Mouse (Mus musculus) cerebellum, adult 11-12 months (tissue): ENCODE data around the gene Axin1.
"Not testable (repeated sequence)": the region's sequence is repeated elsewhere in the genome, so short reads cannot be mapped to it uniquely, and the experiment has no call there.

Experiments used
- DNase-seq: peaks from one replicate; pipeline ENCODE4 v3.0.0; 2022

Axin1 gene

GRCm38 (mm10) chr17:26138239-26138836 lies at the start of gene Axin1:
Gene Axin1 (plus strand): TSS chr17:26138688.
- peak; percentile 97 for DNase-seq

DNA sequence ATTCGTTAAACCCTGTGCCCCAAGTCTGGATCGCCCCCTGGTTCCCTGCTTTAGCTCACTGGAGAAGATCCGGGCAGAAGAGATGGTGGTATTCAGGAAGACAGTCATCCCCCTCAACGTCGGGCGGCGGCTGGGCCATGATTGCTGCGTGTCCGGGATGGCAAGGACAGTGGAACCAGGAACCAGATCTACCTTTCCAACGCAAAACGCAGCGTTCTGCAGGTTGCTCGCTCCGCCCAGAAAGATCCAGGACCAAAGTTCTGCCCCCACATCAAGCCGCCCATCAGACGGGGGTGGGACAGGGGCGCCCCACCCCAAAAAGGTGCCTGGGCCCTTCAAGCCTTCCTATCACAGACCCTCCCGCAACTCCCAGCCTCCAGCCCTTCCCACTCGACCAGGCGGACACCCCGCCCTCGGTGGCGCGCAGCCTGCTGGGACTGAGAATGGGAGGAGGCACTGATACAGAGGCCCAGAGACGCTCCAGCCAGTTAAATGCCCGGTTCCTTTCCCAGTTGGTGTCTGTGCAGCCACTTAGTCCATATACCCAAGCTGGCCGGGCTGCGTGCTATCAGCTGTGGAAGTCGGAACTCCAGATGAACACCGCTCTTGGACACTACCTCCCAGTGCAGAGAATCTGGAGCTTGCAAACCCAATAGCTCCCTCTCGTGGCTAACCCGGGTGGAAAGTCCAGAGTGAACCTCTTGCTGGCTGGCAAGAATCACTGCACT lies 48.4 kb upstream of the Axin1 start, which contains the start of gene Decr2:
Gene Decr2, minus strand, starts transcription at position 433 of the 728 bp plus-strand sequence.
- DNase-seq, result peak; percentile 86

GRCm38 (mm10) chr17:26094531-26095110 lies 43.9 kb upstream of the Axin1 start:
- no peak for DNase-seq

- DNase-seq, result peak; percentile 72
These were observed 43.3 kb upstream of the Axin1 start, which contains the start of gene Nme4 for GRCm38 (mm10) chr17:26095121-26095740. Gene Nme4 (minus strand): TSS chr17:26095602.

GRCm38 (mm10) chr17:26098461-26098860 lies 40.0 kb upstream of the Axin1 start:
- no peak for DNase-seq

DNA sequence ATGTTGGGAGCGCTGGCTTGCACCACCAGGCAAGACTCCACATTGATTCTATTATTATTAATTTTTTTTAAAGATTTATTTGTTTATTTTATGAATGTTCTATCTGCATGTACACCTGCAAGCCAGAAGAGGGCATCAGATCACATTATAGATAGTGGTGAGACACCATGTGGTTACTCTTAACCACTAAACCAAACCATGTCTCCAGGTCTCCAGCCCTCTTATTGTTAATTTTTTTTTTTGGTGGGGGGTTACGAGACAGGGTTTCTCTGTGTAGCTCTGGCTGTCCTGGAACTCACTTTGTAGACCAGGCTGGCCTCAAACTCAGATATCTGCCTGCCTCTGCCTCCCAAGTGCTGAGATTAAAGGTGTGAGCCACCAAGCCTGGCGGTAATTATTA lies 39.2 kb upstream of the Axin1 start:
- DNase-seq, result not testable (repeated sequence)

- DNase-seq, result no peak
These were observed 38.3 kb upstream of the Axin1 start for GRCm38 (mm10) chr17:26100166-26100565.

DNA sequence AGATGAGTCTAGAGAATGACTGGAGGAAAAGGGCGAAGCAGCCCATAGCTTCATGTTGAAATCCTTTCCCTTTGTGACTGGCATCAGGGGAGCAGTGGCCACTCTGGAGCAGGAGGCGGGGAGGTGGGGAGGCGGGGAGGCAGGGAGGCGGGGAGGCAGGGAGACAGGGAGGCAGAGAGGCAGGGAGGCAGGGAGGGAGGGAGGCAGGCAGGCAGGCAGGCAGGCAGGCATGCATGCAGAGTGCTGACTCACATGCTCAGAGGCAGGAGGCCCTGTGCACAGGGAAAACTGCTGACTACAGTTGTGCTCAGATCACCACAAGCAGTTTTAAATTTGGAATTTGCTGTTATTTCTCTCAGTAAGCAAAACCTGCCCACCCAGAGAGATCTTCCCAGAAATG lies 37.0 kb upstream of the Axin1 start:
- DNase-seq, result no peak

GRCm38 (mm10) chr17:26105619-26106018 lies 32.9 kb upstream of the Axin1 start:
- DNase-seq, result no peak

- DNase-seq, result no peak
These were observed 28.3 kb upstream of the Axin1 start for GRCm38 (mm10) chr17:26110156-26110555.

GRCm38 (mm10) chr17:26111024-26111423 lies 27.5 kb upstream of the Axin1 start:
- DNase-seq, result no peak

- DNase-seq, result peak; percentile 38
These were observed 26.8 kb upstream of the Axin1 start for GRCm38 (mm10) chr17:26111722-26112121.

DNA sequence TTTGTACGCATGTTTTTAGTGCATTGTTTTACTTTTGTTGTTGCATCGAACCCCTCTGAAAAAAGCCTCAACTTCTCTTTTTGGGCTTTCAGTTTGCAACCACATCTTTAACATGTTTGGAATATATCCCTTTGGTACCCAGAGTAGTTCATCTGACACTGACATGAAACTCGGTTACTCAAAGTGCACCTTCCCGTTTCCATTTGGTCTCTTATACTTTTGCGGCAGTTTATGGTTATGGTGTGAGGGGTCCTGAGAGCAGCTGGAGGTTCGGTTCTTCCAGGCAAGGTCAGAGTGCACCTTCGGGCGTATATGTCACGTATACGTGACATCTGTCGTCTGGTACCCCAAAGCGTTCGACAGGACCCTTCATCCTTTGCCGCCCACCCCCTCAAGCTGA lies 25.7 kb upstream of the Axin1 start:
- no peak for DNase-seq

DNA sequence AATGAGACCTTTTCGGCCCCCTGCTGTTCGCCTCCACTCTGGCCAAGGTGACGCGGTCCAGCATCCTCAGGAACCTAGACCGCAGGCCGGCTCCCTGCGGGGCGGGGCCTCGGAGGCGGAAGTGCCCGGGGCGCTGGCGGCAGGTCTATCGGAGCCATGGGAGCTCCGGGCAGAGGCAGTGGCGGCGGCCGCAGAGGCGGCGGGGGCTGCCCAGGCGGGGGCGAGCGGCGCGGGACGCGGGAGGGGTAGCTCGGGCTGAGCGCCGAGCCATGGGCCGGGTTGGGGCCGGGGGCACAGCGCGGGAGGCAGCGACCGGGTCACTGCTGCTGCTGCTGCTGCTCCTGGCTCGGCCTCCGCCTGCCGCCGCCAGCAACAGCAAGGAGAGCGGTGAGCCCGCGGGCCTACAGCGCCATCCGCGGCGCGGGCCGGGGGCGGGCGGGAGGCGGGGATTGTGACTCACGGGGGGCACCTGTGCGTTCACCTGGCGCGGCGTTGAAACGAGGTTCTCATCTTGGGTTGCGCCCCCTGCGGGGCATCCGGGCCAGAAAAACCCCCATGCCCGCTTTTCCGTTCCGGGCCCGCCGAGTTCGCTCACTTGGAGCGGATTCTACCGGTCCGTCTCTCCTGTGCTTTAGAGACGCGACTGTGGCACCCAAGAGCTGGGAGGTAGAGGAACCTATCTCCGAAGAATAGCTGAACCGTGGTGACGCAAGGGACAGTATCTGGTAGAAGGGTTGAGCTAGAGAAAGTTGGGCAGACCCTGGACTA lies 25.1 kb upstream of the Axin1 start, which contains the start of gene Tmem8:
Gene Tmem8, plus strand, starts transcription at position 119 of the 768 bp plus-strand sequence.
- DNase-seq, result peak; percentile 86

DNA sequence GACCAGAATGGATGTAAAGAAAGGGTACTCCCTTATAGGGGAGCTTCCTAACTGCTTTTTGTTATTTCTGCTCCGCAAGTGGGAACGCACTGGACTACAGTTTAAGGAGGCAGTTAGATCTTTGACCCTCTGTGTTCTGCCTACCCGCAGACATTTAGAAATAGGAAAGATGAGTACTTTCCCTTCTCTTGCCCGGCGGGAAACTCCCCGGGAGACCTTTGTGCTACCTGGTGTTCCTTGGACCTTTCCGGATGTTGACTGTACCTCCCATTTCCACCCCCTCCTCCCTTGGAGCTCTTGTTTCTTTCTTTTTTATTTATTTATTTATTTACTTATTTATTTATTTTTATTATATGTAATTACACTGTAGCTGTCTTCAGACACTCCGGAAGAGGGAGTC lies 24.4 kb upstream of the Axin1 start:
- no peak for DNase-seq

DNA sequence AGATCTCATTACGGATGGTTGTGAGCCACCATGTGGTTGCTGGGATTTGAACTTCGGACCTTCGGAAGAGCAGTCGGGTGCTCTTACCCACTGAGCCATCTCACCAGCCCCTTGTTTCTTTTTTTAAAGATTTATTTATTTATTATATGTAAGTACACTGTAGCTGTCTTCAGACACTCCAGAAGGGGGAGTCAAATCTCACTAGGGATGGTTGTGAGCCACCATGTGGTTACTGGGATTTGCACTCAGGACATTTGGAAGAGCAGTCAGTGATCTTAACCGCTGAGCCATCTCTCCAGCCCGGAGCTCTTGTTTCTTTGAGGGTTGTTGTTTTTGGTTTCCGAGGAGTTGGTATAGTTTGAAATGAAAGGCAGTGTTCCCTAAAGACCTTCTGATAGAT lies 24.0 kb upstream of the Axin1 start:
- peak; percentile 12 for DNase-seq

DNA sequence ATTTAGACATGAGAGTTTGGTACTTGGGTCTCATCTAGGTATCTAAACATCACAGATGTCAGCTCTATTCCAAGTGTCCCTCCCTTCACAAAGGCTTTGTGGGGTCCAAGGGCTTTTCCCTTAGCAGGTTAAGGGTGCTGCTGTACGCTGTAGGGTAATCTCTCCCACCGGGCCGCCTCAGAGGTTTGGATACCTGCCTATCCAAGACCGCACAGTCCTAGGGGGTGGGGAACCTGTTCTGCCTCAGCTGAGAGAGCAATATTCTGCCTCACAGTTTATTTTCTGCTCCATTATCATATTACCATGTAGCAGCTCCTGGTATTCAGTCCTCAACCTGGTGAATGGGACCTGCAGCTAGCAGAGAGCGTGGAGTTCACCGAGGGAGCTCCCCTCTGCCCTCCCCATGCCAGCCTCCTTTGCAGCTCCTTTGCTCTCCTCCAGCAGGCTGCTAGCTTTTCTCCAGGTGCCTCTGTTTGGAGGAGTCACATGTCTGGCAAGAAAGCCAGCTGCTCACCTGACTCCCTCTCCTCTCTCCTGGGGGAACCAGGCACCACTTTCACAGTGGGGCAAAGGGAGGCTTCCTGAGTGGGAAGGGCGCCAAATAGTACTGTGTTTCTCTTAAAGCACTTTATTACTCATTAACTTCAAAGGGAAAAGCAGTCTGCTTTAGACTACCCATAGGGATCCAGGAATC lies 23.1 kb upstream of the Axin1 start:
- no peak for DNase-seq

DNA sequence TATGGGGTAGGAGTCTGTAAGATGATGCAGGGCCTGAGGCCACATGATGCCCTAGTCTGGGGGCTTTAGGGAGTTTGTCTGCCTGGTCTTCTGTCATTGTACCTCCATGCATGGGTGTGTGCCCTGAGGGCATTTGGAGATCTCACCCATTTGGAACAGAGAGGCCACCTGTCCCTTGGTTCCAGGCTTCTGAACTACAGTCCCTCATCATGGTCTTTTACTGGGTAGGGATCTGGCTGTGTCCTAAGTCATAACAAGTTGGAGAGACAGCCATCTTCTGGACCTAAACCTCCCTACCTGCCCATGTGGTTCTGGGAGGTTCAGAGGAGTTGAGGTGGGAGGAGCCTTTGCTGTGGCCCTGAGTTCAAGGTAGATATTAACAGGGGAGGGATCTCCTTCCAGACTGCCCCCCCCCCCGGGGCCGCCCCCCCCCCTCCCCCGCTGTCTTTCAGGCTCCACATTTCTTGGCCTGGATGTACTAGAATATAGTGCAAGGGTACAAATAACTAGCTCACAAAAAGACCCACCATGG lies 22.5 kb upstream of the Axin1 start:
- DNase-seq, result no peak

DNA sequence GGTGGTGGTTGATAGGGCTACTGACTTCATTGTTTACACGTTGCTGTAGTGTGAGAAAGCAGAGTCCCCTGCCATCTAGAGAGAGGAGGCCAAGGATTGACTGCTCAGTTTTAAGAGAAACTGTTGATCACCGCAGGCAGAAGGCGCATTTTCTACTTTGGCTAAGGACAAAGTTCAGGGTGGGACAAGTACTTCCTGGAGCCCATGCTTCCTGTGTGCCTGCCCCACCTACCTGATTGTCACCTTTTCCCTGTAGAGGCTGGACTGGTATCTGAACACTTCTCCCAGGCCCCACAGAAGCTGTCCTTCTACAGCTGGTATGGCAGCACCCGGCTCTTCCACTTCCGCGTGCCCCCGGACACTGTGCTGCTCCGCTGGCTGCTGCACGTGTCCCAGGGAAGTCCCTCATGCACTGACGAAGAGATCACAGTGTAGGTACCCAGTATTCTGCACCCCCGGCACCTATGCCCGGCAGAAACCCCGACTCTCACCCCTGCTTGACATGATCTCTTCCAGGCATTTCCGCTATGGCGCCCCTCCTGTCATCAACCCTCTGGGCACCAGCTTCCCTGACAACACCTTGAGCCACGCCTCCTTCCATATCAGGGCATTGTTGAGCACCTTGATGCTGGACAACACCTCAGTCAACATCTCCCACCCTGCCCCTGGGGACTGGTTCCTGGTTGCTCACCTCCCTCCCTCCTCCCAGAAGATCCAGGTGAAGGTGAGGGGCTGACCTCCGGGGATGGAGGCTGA lies 21.8 kb upstream of the Axin1 start:
- DNase-seq, result no peak

GRCm38 (mm10) chr17:26119766-26120710 lies 18.4 kb upstream of the Axin1 start:
- peak; percentile 60 for DNase-seq
